Mouse (Mus musculus) ES-CJ7 (cell line): Measurements from ENCODE around the gene Vmn1r18.
"Not testable (repeated sequence)": the region's sequence is repeated elsewhere in the genome, so short reads cannot be mapped to it uniquely, and the experiment has no call there.

ENCODE experiments used
- DNase-seq: peaks from one replicate; pipeline ENCODE4 v3.0.0; 2011; ENCODE audit warnings: low read depth, low spot score

The Vmn1r18 gene

GRCm38 (mm10) chr6:57395683-57396082 is at the start of gene Vmn1r18:
Gene Vmn1r18, minus strand, starts transcription at chr6:57395783.
- DNase-seq: no peak

DNA sequence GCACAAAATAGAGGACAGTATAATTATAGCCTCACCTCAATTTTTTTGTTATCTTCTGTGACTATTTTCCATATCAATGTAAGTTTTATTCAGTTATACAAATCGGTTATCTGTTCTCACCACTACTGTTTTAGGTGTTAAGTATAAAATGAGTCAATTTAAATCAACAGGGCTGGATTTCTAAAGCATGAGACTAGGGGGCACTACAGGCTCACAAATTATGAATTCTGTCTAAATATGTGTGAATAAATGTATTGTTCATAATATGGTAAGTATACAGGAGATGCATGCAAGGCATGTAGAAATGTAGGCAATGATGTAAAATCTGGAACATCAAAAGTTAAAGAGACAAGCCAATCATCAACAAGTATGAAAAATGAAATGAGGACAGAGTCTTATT is 35.6 kb upstream of the Vmn1r18 start:
- DNase-seq: no peak

DNA sequence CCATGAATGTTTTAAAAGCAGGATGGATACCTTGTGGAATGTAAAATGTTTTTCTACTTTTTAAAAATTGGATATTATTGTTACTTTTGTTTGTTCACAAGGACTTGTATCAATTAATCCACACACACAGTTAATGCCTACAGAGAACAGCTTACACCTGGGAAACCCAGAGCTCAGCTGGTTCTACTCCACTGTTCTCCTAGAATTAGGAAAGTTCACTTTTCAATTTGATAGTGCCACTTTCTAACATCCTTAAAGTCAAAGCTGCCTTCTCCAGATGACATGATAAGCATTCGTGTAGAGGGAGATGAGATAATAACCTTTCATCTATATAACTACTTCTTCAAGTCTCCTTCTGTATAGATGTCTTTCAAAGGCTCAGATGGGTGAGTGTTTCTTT is 33.0 kb upstream of the Vmn1r18 start, which contains the start of gene Vmn1r20:
Gene Vmn1r20, plus strand, starts transcription at position 301 of the 400 bp plus-strand sequence.
- no peak for DNase-seq

DNA sequence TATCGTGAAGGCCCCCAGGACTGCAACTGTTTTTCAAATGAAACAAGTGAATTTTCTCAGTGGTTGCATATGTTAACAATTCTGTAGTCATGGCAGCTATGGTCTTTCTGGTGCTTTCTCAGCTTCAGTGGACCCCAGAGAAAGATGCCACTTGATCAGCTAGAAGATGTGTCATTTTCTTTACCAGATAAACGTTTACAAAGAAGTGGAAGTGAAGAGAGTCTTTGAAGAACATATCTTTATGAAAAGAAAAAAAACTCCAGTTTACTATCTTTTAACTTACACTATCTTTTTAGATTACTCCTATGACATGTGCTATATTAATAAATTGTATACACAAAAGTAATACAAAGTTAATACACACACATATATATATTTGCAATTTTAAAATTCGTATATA is 7.9 kb upstream of the Vmn1r18 start, which contains the start of gene Vmn1r19:
Gene Vmn1r19, plus strand, starts transcription at position 301 of the 400 bp plus-strand sequence.
- DNase-seq: not testable (repeated sequence)

DNA sequence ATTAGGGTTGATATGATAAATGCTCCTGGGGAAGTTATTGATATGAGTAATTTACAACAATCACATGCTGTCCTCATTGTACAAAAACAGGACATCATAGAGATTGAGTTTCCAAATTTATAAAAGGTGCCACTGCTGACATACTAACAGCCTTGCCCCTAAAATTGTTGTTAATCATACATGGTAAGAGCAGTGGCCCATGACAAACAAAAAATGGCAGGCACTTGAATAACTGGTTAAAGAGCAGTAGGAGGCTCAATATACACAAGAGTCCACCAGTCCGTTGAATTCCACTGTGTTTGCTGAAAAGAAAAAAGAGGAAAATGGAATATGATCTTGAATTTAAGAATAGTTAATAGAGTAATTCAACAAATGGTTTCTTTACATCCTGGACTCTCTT is 28.1 kb downstream of the Vmn1r18 start:
- no peak for DNase-seq

DNA sequence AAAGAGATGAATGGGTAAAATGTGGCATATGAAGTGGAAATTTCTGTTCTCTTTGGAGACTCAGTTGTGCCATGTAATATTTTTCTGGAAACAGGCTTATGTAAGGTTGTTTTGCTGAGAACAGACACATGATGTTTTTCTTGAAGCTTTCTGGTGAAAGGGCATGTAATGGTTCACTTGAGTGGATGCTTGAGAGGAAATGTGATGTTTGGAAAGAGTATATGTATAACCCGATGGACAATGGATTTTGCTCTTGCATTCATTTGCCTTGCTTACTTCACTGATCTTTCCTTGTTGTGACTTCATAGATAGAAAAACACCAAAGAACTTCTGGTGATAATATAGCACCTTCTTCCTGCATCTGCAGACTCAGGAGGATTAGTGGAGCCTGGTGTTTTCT is 29.7 kb downstream of the Vmn1r18 start:
- not testable (repeated sequence) for DNase-seq

GRCm38 (mm10) chr6:57363627-57364026 is 32.0 kb downstream of the Vmn1r18 start, which contains the start of gene Vmn1r17:
Gene Vmn1r17, minus strand, starts transcription at chr6:57363727.
- DNase-seq: no peak

DNA sequence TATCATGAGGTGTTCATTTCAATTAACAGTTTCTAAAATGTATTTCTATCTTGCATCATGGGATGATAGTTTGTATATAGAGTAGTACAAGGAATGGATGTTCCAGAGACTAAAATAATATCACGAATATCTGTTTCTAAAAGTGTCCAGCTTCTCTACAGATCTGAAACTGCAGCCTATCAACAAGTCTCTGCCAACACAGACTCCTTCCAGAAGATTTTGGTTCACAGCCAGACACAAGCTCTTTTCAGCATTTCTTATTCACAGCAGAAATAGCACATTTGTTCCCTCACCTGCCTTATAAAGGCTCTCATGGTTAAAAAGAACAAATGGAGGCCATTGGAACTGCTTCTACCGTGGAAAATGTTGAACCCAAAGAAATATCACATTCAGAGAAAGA is 38.7 kb downstream of the Vmn1r18 start:
- DNase-seq: no peak

DNA sequence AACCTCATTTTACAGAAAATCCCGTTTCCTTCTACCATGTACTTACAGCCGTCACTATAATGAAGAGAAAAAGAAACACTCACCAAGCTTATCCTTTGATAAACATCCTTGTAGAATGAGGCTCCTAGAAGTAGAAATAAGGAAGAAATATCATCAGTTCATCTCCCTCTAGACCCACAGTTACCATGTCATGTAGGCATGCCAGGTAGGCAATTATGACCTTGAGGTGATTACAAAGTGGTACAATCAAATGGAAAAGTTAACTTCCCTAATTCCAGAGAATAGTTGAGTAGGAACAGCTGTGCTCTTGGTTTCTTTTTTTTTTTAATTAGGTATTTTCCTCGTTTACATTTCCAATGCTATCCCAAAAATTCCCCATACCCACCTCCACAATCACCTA is 66.2 kb downstream of the Vmn1r18 start, which contains the start of gene Vmn1r16:
Gene Vmn1r16, minus strand, starts transcription at position 101 of the 400 bp plus-strand sequence.
- DNase-seq: no peak
